Mouse (Mus musculus) forebrain, embryonic 13.5 days (tissue): ENCODE measurements around the gene Dtnb. TPM values are rescaled to one million over a fixed set of nuclear protein-coding genes. Genes with fewer than 3 reads are reported as not detected.

Experiments
- ATAC-seq: fragments of 200-750 bp; cut with Nextera tagmentation; 2 replicates; pipeline ENCODE4 v1.8.0; 2017
- H3K27ac ChIP-seq: fragments of 300-500 bp; sonication (generic); 2 replicates; pipeline ENCODE4 v1.5.1; 2015; ENCODE audit warnings: inconsistent platforms, mild to moderate bottlenecking, moderate library complexity
- H3K27me3 ChIP-seq: fragments of 300-500 bp; sonication (generic); 2 replicates; pipeline ENCODE4 v1.6.1; 2015; ENCODE audit warnings: mild to moderate bottlenecking, inconsistent platforms
- H3K36me3 ChIP-seq: fragments of 300-500 bp; sonication (generic); 2 replicates; pipeline ENCODE4 v1.6.1; 2015; ENCODE audit warnings: mild to moderate bottlenecking, inconsistent platforms; ENCODE audit not compliant: poor library complexity, severe bottlenecking
- H3K4me1 ChIP-seq: fragments of 300-500 bp; sonication (generic); 2 replicates; pipeline ENCODE4 v1.6.1; 2015; ENCODE audit warnings: inconsistent platforms
- H3K4me2 ChIP-seq: fragments of 300-500 bp; sonication (generic); 2 replicates; pipeline ENCODE4 v1.6.1; 2015; ENCODE audit warnings: inconsistent platforms, mild to moderate bottlenecking, moderate library complexity
- H3K4me3 ChIP-seq: fragments of 300-500 bp; sonication (generic); 2 replicates; pipeline ENCODE4 v1.5.1; 2015; ENCODE audit warnings: mild to moderate bottlenecking, inconsistent platforms
- H3K9ac ChIP-seq: fragments of 300-500 bp; sonication (generic); 2 replicates; pipeline ENCODE4 v1.6.1; 2015; ENCODE audit warnings: mild to moderate bottlenecking, inconsistent platforms
- H3K9me3 ChIP-seq: fragments of 300-500 bp; sonication (generic); replicated peaks from 2 replicates; pipeline ENCODE4 v1.6.1; 2016; ENCODE audit warnings: inconsistent platforms
- WGBS: fragments of 180-500 bp; shearing (Covaris S2); methylation state at CpG from one replicate; pipeline ENCODE4 v1.1.7; 2015; 5-methylcytosine and 5-hydroxymethylcytosine counted together
- microRNA-seq: library from miRNA; unstranded; fragments of <30 nt; microRNA quantifications from one replicate; pipeline ENCODE4, GENCODE M21; 2016
- polyA plus RNA-seq: library from polyadenylated mRNA; unstranded; fragments of >200 nt; fragmentation: Nextera tagmentation; extraction: Ambion mirVana; gene quantifications from 2 replicates; pipeline ENCODE4 v1.2.1, GENCODE M21; 2015

The Dtnb gene
- polyA plus RNA-seq, 1 experiment from 2014 or later = 29.8 TPM

DNA sequence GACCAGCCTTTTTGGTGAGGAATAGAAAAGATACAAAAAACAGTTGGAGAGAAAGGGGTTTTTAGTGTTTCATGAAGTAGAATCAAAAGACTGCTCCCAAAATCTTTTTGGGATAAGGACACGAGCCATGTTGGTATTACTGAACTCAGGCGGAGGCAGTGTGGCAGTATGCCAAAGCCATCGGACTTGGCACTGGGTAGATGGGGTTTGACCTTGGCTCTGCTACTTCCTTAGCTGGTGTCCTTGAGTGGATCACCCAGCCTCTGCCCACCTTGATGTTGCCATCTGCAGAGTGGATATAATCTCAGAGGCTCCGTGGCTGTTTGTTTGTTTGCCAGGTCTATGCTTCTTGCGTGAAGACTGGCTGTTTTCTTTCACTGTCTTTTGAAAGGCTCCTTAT lies 245.4 kb downstream of the Dtnb start:
- H3K27me3 ChIP-seq = no peaks in the 10 kb centered on the region
- H3K4me2 ChIP-seq = no peak overlapping the region
- H3K9ac ChIP-seq = no peak overlapping the region
- no peak for ATAC-seq
- no peaks in the 10 kb centered on the region for H3K9me3 ChIP-seq
- no peaks in the 10 kb centered on the region for H3K36me3 ChIP-seq
- WGBS = 75% methylated on average over 5 of the region's 5 CpGs
- H3K4me1 ChIP-seq = peaks cover 42% of the 10 kb centered on the region
- no peak overlapping the region for H3K4me3 ChIP-seq
- H3K27ac ChIP-seq = no peak overlapping the region

DNA sequence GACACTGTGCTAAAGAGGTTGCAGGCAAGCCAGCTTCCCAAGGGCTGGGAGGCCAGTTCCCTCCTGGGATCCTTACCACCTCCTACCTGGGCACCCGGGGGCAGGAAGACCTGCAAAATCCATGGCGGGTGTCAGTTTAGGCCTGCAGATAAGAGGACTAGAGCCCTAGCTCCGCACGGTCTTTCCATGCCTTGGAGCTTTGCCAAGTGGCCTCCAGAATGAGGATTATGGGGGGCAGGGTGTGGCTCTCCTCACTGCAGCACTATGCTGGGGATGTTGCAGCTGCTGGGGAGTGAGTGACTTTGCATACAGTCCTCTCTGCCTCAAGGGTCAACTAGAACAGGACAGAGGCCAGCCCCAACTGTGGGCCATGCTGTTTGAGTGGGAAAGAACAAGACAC lies 247.7 kb downstream of the Dtnb start:
- H3K27ac ChIP-seq = no peak overlapping the region; the same call in 1 of the 2 replicates
- WGBS = 60% methylated on average over 4 of the region's 4 CpGs
- no peaks in the 10 kb centered on the region for H3K36me3 ChIP-seq
- no peak for ATAC-seq
- peaks cover 55% of the 10 kb centered on the region for H3K4me1 ChIP-seq
- H3K9me3 ChIP-seq = no peaks in the 10 kb centered on the region
- H3K4me3 ChIP-seq = no peak overlapping the region
- H3K27me3 ChIP-seq = no peaks in the 10 kb centered on the region
- H3K9ac ChIP-seq = no peak overlapping the region
- no peak overlapping the region for H3K4me2 ChIP-seq

- H3K27me3 ChIP-seq = no peaks in the 10 kb centered on the region
- 47% methylated on average over 5 of the region's 5 CpGs for WGBS
- H3K4me3 ChIP-seq = no peak overlapping the region
- no peak overlapping the region for H3K4me2 ChIP-seq
- H3K4me1 ChIP-seq = peaks cover 43% of the 10 kb centered on the region
- no peaks in the 10 kb centered on the region for H3K9me3 ChIP-seq
- H3K9ac ChIP-seq = no peak overlapping the region
- no peak; the same call in 1 of the 2 replicates for ATAC-seq
- H3K27ac ChIP-seq = no peak overlapping the region
- no peaks in the 10 kb centered on the region for H3K36me3 ChIP-seq
Measured at GRCm38 (mm10) chr12:3823408-3823807, 251.2 kb downstream of the Dtnb start.

DNA sequence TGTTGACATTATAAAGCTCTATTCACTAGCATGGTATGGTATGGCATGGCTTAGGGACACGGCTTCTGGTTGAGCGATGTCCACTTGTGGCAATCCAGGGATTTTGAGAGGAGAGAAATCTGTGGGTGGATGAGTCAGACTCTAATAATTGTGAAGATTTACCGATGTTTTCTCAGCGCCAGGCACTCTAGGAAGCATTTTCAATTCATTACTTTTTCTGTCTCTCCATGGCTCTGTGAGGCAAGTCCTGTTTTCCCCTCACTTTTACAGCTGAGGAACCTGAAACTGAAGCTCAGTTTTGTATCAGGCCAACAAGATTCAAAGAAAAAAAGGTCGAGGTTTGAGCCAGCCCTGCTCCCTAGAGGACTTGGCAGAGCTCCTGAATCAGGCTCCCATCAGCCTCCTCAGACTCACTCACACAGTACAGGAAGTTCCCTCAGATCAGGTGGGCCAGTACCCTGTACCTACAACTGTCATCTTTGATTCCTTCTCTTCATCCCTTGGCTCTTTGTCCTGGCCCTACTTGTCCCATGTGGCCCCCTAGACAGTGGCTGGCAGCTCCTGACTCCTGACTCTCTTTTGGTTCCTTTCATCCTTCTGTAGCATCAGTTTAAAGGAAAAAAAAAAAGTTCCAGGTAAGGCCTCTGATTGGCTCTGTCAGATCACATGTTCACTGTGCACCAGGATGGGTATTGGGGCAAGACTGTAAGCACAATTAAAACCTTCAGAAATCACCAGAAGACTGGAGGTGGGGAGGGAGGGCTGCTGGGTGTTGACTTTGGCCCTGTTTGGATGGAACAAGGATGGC lies 252.9 kb downstream of the Dtnb start:
- H3K27ac ChIP-seq = no peak overlapping the region
- 80% methylated on average over 5 of the region's 5 CpGs for WGBS
- no peak overlapping the region for H3K9ac ChIP-seq
- no peak overlapping the region for H3K4me2 ChIP-seq
- H3K36me3 ChIP-seq = no peaks in the 10 kb centered on the region
- H3K9me3 ChIP-seq = no peaks in the 10 kb centered on the region
- no peaks in the 10 kb centered on the region for H3K27me3 ChIP-seq
- H3K4me3 ChIP-seq = no peak overlapping the region
- peaks cover 34% of the 10 kb centered on the region for H3K4me1 ChIP-seq
- ATAC-seq = no peak

- Histone ChIP-seq H3K36me3 (no peaks in the 10 kb centered on the region), H3K27me3 (no peaks in the 10 kb centered on the region), H3K9ac (no peak overlapping the region), H3K4me3 (no peak overlapping the region), H3K27ac (no peak overlapping the region), H3K4me1 (peaks cover 30% of the 10 kb centered on the region), H3K9me3 (no peaks in the 10 kb centered on the region), H3K4me2 (no peak overlapping the region)
- WGBS = 61% methylated on average over 12 of the region's 12 CpGs
- no peak for ATAC-seq
Measured at GRCm38 (mm10) chr12:3825714-3826080, 253.5 kb downstream of the Dtnb start.

GRCm38 (mm10) chr12:3827771-3828170 lies 255.6 kb downstream of the Dtnb start:
- H3K4me3 ChIP-seq = no peak overlapping the region
- peaks cover 32% of the 10 kb centered on the region for H3K4me1 ChIP-seq
- H3K27ac ChIP-seq = no peak overlapping the region
- WGBS = 90% methylated on average over 5 of the region's 5 CpGs
- H3K27me3 ChIP-seq = no peaks in the 10 kb centered on the region
- no peaks in the 10 kb centered on the region for H3K36me3 ChIP-seq
- H3K4me2 ChIP-seq = no peak overlapping the region
- no peak overlapping the region for H3K9ac ChIP-seq
- H3K9me3 ChIP-seq = no peaks in the 10 kb centered on the region
- no peak for ATAC-seq

Small RNA genes within 50 kb of the gene (microRNA-seq; reads per million reads assigned to microRNA genes)
- not detected for gene Gm26050

Other genes starting within 250 kb of the Dtnb start
- gene Kif3c, start 207.2 kb upstream of the Dtnb start, polyA plus RNA-seq = 64.2 and 70.4 TPM in 2 replicates
- 17.0 and 18.1 TPM in 2 replicates for gene Asxl2, start 145.5 kb upstream of the Dtnb start, polyA plus RNA-seq
- 98.5 and 110 TPM in 2 replicates for gene Dnmt3a, start 233.6 kb downstream of the Dtnb start, polyA plus RNA-seq